In genomic region chr6:108663241-108664194, GRCm38 (mm10) we compare ENCODE assay signal across 1 mouse cellular context.
TF ChIP-seq lines count a peak whose summit lies in the region.

No protein-coding gene starts in this region.

TF ChIP-seq in CH12.LX, 34 proteins besides CTCF, POLR2A, EP300 and RAD21 (continued from another document):
- no peak; the same call in 1 of the 2 replicates for TF ChIP-seq MXI1 (IDR thresholded peaks at IDR 0.05; ENCODE audit: low read depth, low read length)
- no peak for TF ChIP-seq KAT2A (IDR thresholded peaks at IDR 0.05; ENCODE audit: insufficient replicate concordance, low read length)
- TF ChIP-seq SMC3 (IDR thresholded peaks at IDR 0.05; ENCODE audit: low read depth, low read length), result no peak
- no peak for TF ChIP-seq MYC (IDR thresholded peaks at IDR 0.05; ENCODE audit: low read depth, low read length)
- TF ChIP-seq JUND (conservative IDR thresholded peaks at IDR 0.05; ENCODE audit: low read depth, low read length), result no peak
- peak; percentile 22; the same call in 1 of the 2 replicates for TF ChIP-seq ZNF384 (IDR thresholded peaks at IDR 0.05; ENCODE audit: low read depth, low read length)
